Mouse (Mus musculus) bone marrow, adult 2 months (tissue): Measurements from ENCODE around the gene Gm20422.

ENCODE experiments used
- CTCF ChIP-seq: fragments of 200-500 bp; IDR thresholded peaks from 2 replicates; pipeline ENCODE4 v1.5.1; 2011; ENCODE audit warnings: low read length, control low read depth; ENCODE audit not compliant: control insufficient read depth, insufficient read depth
- POLR2A ChIP-seq: fragments of 200-500 bp; IDR thresholded peaks from 2 replicates; pipeline ENCODE4 v1.6.1; 2011; ENCODE audit warnings: low read depth, mild to moderate bottlenecking, control low read depth, low read length, borderline replicate concordance; ENCODE audit not compliant: control insufficient read depth

- TF ChIP-seq POLR2A (peak; percentile 89; the same call in 1 of the 2 replicates), CTCF (no peak)
Measured at GRCm38 (mm10) chr8:69774503-69775148, at the start of gene Gm20422.
